Mouse (Mus musculus) midbrain, embryonic 13.5 days (tissue): Measurements from ENCODE around the gene Adgrb3. TPM values are rescaled to one million over a fixed set of nuclear protein-coding genes. Genes with fewer than 3 reads are reported as not detected.

ENCODE experiments used
- ATAC-seq: fragments of 200-750 bp; cut with Nextera tagmentation; 2 replicates; pipeline ENCODE4 v1.8.0; 2017; ENCODE audit warnings: mild to moderate bottlenecking, moderate TSS enrichment, moderate library complexity
- H3K27ac ChIP-seq: fragments of 300-500 bp; sonication (generic); 2 replicates; pipeline ENCODE4 v1.5.1; 2015; ENCODE audit warnings: inconsistent platforms, mild to moderate bottlenecking, moderate library complexity
- H3K27me3 ChIP-seq: fragments of 300-500 bp; sonication (generic); 2 replicates; pipeline ENCODE4 v1.6.1; 2015; ENCODE audit warnings: mild to moderate bottlenecking, inconsistent platforms
- H3K36me3 ChIP-seq: fragments of 300-500 bp; sonication (generic); 2 replicates; pipeline ENCODE4 v1.6.1; 2015; ENCODE audit warnings: mild to moderate bottlenecking, inconsistent platforms
- H3K4me1 ChIP-seq: fragments of 300-500 bp; sonication (generic); replicated peaks from 2 replicates; pipeline ENCODE4 v1.6.1; 2015; ENCODE audit warnings: inconsistent platforms
- H3K4me2 ChIP-seq: fragments of 300-500 bp; sonication (generic); replicated peaks from 2 replicates; pipeline ENCODE4 v1.6.1; 2015; ENCODE audit warnings: moderate library complexity, mild to moderate bottlenecking, inconsistent platforms
- H3K4me3 ChIP-seq: fragments of 300-500 bp; sonication (generic); replicated peaks from 2 replicates; pipeline ENCODE4 v1.5.1; 2015; ENCODE audit warnings: mild to moderate bottlenecking, inconsistent platforms
- H3K9ac ChIP-seq: fragments of 300-500 bp; sonication (generic); replicated peaks from 2 replicates; pipeline ENCODE4 v1.6.1; 2015; ENCODE audit warnings: mild to moderate bottlenecking, inconsistent platforms
- H3K9me3 ChIP-seq: fragments of 300-500 bp; sonication (generic); 2 replicates; pipeline ENCODE4 v1.6.1; 2016; ENCODE audit warnings: mild to moderate bottlenecking, inconsistent platforms
- WGBS: fragments of 180-500 bp; shearing (Covaris S2); methylation state at CpG from one replicate; pipeline ENCODE4 v1.1.7; 2015; 5-methylcytosine and 5-hydroxymethylcytosine counted together
- polyA plus RNA-seq: library from polyadenylated mRNA; unstranded; fragments of >200 nt; fragmentation: Nextera tagmentation; extraction: Ambion mirVana; gene quantifications from 2 replicates; pipeline ENCODE4 v1.2.1, GENCODE M21; 2015

The Adgrb3 gene
- polyA plus RNA-seq, 1 experiment from 2014 or later, result 39.6 TPM

DNA sequence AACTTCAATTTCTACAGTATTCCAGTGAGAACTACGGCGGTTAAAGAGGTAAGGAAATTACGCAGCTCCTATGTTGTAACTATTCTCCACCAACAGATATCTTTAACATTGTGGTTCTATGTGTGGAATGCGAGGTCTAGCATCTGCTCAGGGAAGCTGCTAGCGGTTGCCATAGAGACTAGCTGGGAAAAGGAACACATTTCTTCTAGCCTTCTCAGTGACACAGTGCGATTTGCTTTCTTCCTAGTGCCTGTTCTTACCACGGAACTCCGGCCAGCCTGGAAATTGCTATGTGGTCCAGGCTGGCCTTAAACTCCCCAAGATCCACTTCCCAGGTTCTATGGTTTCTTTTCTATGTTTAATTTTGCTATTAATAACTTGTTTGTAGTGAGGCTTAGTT, 747.1 kb downstream of the Adgrb3 start:
- no peak overlapping the region for H3K4me2 ChIP-seq
- WGBS, result 50% methylated on average over 8 of the region's 8 CpGs
- no peak overlapping the region for H3K9ac ChIP-seq
- H3K4me1 ChIP-seq, result peaks cover 19% of the 10 kb centered on the region
- no peaks in the 10 kb centered on the region for H3K27me3 ChIP-seq
- H3K9me3 ChIP-seq, result no peaks in the 10 kb centered on the region
- ATAC-seq, result peak; percentile 57; the same call in 1 of the 2 replicates
- no peak overlapping the region for H3K27ac ChIP-seq
- no peaks in the 10 kb centered on the region for H3K36me3 ChIP-seq
- H3K4me3 ChIP-seq, result no peak overlapping the region

DNA sequence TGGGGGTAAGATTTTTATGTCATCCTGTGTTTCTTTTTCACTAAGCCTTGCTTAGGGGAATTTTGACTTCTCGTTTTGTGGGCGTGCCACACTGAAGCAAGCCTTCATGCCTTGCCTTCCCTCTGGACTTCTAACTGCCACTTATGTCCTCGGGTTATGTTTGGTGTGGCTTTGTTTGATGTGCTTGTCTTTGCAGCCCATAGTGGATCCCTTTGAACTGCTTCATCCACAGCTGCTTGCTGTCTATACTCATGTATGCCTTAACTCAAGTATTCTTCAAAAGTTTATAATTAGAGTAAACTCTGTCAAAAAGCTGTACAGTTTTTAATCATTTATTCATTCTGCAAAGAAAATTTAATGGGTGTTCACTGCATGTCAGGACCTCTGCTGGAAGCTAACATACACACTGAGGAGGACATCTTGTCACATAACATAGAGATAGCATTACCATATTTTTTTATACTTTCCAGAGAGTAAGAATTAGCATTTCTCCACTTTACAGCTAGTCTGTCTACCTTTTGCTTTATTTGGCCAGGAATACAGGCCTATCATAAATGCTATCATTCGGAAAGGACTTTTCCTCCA, 748.1 kb downstream of the Adgrb3 start:
- no peaks in the 10 kb centered on the region for H3K9me3 ChIP-seq
- no peak for ATAC-seq
- no peaks in the 10 kb centered on the region for H3K27me3 ChIP-seq
- H3K27ac ChIP-seq, result no peak overlapping the region
- no peak overlapping the region for H3K9ac ChIP-seq
- H3K4me1 ChIP-seq, result peaks cover 17% of the 10 kb centered on the region
- no peak overlapping the region for H3K4me3 ChIP-seq
- WGBS, result 67% methylated on average over 4 of the region's 4 CpGs
- no peak overlapping the region for H3K4me2 ChIP-seq
- no peaks in the 10 kb centered on the region for H3K36me3 ChIP-seq

DNA sequence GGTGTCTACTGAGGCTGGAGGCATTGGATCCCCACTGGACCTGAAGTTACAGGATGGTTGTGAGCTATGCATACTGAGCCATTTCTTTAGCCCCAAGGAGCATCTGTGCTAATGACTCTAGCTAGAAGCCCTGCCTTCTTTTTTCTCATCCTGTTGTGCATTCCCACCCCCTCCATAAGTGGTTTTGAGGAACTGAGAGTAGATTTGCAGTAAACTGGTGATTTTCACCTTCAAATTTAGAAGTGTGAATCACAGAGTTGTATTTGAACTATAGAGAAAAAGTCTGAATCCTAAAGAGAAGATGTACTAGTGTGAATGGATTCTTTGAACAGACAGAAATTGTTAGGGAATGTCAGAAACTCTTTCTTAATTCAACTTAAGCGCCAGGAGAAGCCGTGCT, 750.1 kb downstream of the Adgrb3 start:
- no peak for ATAC-seq
- Histone ChIP-seq H3K9me3 (no peaks in the 10 kb centered on the region), H3K9ac (no peak overlapping the region), H3K36me3 (no peaks in the 10 kb centered on the region), H3K4me2 (no peak overlapping the region), H3K4me1 (peaks cover 8% of the 10 kb centered on the region), H3K4me3 (no peak overlapping the region), H3K27me3 (no peaks in the 10 kb centered on the region), H3K27ac (no peak overlapping the region)
- WGBS, result 97% methylated on average over 2 of the region's 2 CpGs

GRCm38 (mm10) chr1:25075952-25076351, 753.6 kb downstream of the Adgrb3 start:
- Histone ChIP-seq H3K27me3 (no peaks in the 10 kb centered on the region), H3K4me1 (0 out of 2 replicates have a peak, but pooled peaks cover 4% of the 10 kb centered on the region), H3K4me2 (no peak overlapping the region), H3K27ac (no peak overlapping the region), H3K36me3 (no peaks in the 10 kb centered on the region), H3K4me3 (no peak overlapping the region), H3K9ac (no peak overlapping the region), H3K9me3 (no peaks in the 10 kb centered on the region)
- no peak for ATAC-seq
- WGBS, result 72% methylated on average over 5 of the region's 5 CpGs

- H3K27me3 ChIP-seq, result no peaks in the 10 kb centered on the region
- H3K9ac ChIP-seq, result no peak overlapping the region
- H3K9me3 ChIP-seq, result no peaks in the 10 kb centered on the region
- H3K36me3 ChIP-seq, result peaks cover 12% of the 10 kb centered on the region
- no peak for ATAC-seq
- H3K27ac ChIP-seq, result no peak overlapping the region
- H3K4me3 ChIP-seq, result no peak overlapping the region
- 33% methylated on average over 6 of the region's 6 CpGs for WGBS
- H3K4me2 ChIP-seq, result no peak overlapping the region
- H3K4me1 ChIP-seq, result no peaks in the 10 kb centered on the region
Measured at GRCm38 (mm10) chr1:25063964-25064363, 765.5 kb downstream of the Adgrb3 start.

DNA sequence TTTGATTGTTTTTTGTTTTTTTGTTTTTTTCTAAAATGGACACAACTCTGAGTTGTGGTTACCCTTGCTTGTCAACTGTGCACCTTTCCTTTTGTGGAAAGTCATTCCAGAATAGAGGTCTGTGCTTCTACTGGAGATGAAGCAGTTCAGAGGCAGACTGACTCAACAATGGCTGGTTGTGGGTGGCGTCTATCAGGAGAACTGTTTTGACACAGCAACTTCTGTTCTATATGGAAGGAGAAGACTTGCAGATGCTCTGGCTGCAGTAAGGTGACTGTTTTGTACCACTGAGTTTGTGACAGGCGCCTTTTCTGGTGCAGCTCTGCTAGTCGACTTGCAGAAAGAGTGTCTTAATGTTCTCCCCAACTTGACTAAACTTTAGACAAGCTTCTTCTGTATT, 768.6 kb downstream of the Adgrb3 start:
- Histone ChIP-seq H3K4me3 (no peak overlapping the region), H3K27me3 (no peaks in the 10 kb centered on the region), H3K27ac (no peak overlapping the region), H3K9me3 (no peaks in the 10 kb centered on the region), H3K9ac (no peak overlapping the region), H3K36me3 (no peaks in the 10 kb centered on the region), H3K4me1 (no peaks in the 10 kb centered on the region), H3K4me2 (no peak overlapping the region)
- 87% methylated on average over 3 of the region's 3 CpGs for WGBS
- no peak for ATAC-seq

DNA sequence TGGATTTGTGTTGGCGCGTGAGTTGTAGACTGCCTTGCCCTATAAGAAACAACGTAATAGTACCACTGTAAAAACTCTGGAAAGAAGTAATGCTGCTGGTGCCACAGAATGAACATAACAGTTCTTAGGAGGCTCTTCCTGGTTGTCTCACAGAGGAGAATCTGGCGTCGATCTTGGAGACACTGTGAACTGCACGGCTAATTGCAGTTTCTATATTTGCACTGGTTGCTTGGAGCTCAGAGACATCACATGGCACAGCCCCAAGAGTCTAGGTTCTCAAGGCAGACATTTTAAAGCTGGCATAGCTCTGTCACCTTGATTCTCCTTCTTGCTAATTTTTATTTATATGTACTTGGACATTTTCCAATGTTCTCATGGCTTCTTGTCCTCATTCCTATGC, 769.3 kb downstream of the Adgrb3 start:
- WGBS, result 92% methylated on average over 6 of the region's 6 CpGs
- Histone ChIP-seq H3K27ac (no peak overlapping the region), H3K9me3 (no peaks in the 10 kb centered on the region), H3K9ac (no peak overlapping the region), H3K4me2 (no peak overlapping the region), H3K36me3 (no peaks in the 10 kb centered on the region), H3K27me3 (no peaks in the 10 kb centered on the region), H3K4me1 (no peaks in the 10 kb centered on the region), H3K4me3 (no peak overlapping the region)
- no peak for ATAC-seq

GRCm38 (mm10) chr1:25057656-25058055, 771.9 kb downstream of the Adgrb3 start:
- WGBS, result 79% methylated on average over 2 of the region's 2 CpGs
- Histone ChIP-seq H3K9ac (no peak overlapping the region), H3K9me3 (no peaks in the 10 kb centered on the region), H3K4me3 (no peak overlapping the region), H3K4me2 (no peak overlapping the region), H3K27ac (no peak overlapping the region), H3K36me3 (no peaks in the 10 kb centered on the region), H3K4me1 (no peaks in the 10 kb centered on the region), H3K27me3 (no peaks in the 10 kb centered on the region)
- no peak for ATAC-seq

DNA sequence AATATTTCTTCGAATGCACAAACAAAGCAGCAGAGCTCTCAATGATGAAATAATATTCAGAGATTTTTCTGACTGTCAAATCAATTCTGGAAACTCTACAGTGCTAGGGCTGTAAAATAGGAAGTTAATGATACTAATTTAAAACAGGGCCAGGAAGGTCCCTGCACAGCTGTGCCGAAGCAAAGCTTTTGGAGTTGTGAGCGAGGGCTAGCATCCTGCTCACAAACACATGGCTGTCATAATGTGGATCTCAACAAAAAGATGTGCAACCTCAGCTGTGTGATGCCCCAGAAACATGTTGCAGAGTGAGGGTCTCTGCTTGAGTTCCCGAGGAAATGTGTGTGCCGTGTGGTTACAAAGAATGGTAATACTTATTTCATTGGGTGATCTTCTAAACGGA, 772.3 kb downstream of the Adgrb3 start:
- Histone ChIP-seq H3K27me3 (no peaks in the 10 kb centered on the region), H3K4me1 (no peaks in the 10 kb centered on the region), H3K4me3 (no peak overlapping the region), H3K9ac (no peak overlapping the region), H3K27ac (no peak overlapping the region), H3K36me3 (no peaks in the 10 kb centered on the region), H3K4me2 (no peak overlapping the region), H3K9me3 (no peaks in the 10 kb centered on the region)
- WGBS, result 86% methylated on average over 6 of the region's 6 CpGs
- ATAC-seq, result no peak

DNA sequence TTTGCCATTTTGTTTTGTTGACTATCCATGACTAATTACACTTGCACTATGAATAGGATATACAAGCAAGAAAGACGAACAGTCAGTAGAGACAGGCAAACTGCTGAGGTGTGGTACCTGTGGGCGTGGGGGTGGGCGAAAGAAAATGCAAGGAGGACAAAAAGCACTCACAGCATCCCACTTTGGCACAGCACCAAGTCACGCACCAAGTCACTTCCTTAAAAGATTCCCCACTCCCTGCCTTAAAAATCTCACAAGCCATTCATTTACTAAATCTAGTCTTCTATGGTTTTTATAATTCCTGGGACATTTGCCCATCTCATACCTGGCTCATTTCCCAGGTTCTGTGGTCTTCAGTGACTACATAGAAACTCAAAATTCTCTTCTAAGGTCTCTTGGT, 787.4 kb downstream of the Adgrb3 start:
- Histone ChIP-seq H3K27me3 (peaks cover under 1% of the 10 kb centered on the region; the same call in 1 of the 2 replicates), H3K9ac (no peak overlapping the region), H3K27ac (no peak overlapping the region), H3K9me3 (no peaks in the 10 kb centered on the region), H3K4me2 (no peak overlapping the region), H3K4me3 (no peak overlapping the region), H3K4me1 (no peaks in the 10 kb centered on the region), H3K36me3 (no peaks in the 10 kb centered on the region)
- 73% methylated on average over 4 of the region's 4 CpGs for WGBS
- ATAC-seq, result no peak

GRCm38 (mm10) chr1:25034161-25034560, 795.3 kb downstream of the Adgrb3 start:
- Histone ChIP-seq H3K9me3 (no peaks in the 10 kb centered on the region), H3K36me3 (no peaks in the 10 kb centered on the region), H3K27me3 (peaks cover 9% of the 10 kb centered on the region; the same call in 1 of the 2 replicates), H3K9ac (no peak overlapping the region), H3K4me2 (no peak overlapping the region), H3K27ac (0 out of 2 replicates have a peak overlapping the region, but pooled peaks have one; percentile 14), H3K4me3 (no peak overlapping the region), H3K4me1 (peaks cover 14% of the 10 kb centered on the region)
- ATAC-seq, result peak; percentile 50; the same call in 1 of the 2 replicates
- WGBS, result 56% methylated on average over 10 of the region's 10 CpGs

DNA sequence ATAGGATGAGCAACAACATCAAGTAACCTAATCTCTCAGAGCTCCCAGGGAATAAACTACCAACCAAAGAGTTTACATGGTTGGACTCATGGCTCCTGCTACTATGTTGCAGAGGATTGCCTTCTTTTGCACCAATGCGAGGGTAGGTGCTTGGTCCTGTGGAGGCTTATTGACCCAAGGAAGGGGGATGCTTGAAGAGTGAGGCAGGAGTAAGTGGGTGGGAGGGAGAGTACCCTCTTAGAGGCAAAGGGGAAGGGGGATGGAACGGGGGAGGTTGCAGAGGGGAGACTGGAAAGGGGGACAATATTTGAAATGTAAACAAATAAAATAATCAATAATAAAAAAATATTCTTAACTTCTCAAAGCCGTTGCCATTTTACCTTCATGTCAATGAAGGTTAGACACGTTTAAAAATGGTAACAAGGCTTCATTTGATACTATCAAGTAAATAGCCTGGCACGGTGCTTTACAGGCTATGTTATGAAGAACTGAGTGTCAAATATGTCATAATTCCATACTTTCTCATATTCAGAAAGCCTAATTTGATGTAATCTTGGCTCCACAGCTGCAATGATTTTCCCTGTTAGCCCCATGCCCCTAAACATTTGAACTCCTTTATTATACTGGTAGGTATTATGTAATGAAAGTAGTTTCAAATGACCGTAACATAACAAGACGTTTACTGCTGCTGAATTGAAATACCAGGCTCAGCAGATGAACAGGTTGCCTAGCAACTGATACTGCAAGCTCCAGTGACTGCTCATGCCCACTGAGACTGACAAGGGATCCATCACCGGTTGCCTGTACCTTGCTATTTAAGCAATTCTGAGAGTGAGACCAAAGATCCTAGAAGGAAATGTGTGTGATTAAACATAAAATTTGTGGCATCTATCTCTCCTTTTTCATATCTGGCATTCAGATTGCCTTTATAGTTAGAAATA, 796.1 kb downstream of the Adgrb3 start:
- 37% methylated on average over 8 of the region's 8 CpGs for WGBS
- no peaks in the 10 kb centered on the region for H3K9me3 ChIP-seq
- no peak overlapping the region for H3K4me3 ChIP-seq
- H3K4me1 ChIP-seq, result peaks cover 14% of the 10 kb centered on the region
- peaks cover 9% of the 10 kb centered on the region; the same call in 1 of the 2 replicates for H3K27me3 ChIP-seq
- H3K36me3 ChIP-seq, result no peaks in the 10 kb centered on the region
- peak; percentile 98 for ATAC-seq
- H3K4me2 ChIP-seq, result peak overlapping the region; percentile 32
- no peak overlapping the region for H3K9ac ChIP-seq
- H3K27ac ChIP-seq, result peak overlapping the region; percentile 70
